Mouse (Mus musculus) heart, embryonic 10.5 days (tissue): Measurements from ENCODE around the gene Ecm2. TPM values are rescaled to one million over a fixed set of nuclear protein-coding genes. Genes with fewer than 3 reads are reported as not detected.

Source experiments
- DNase-seq: peaks from one replicate; pipeline ENCODE4 v3.0.0-alpha.2; 2017; ENCODE audit warnings: low spot score
- H3K27ac ChIP-seq: fragments of 300-500 bp; sonication (generic); 2 replicates; pipeline ENCODE4 v1.5.1; 2016; ENCODE audit warnings: mild to moderate bottlenecking
- H3K27me3 ChIP-seq: fragments of 300-500 bp; sonication (generic); 2 replicates; pipeline ENCODE4 v1.6.1; 2016; ENCODE audit warnings: mild to moderate bottlenecking; ENCODE audit not compliant: poor library complexity, insufficient read depth, severe bottlenecking
- H3K36me3 ChIP-seq: fragments of 300-500 bp; sonication (generic); 2 replicates; pipeline ENCODE4 v1.6.1; 2016; ENCODE audit warnings: mild to moderate bottlenecking, moderate library complexity
- H3K4me1 ChIP-seq: fragments of 300-500 bp; sonication (generic); 2 replicates; pipeline ENCODE4 v1.6.1; 2016; ENCODE audit warnings: mild to moderate bottlenecking
- H3K4me3 ChIP-seq: fragments of 300-500 bp; sonication (generic); 2 replicates; pipeline ENCODE4 v1.5.1; 2016; ENCODE audit warnings: mild to moderate bottlenecking, moderate library complexity
- H3K9me3 ChIP-seq: fragments of 300-500 bp; sonication (generic); 2 replicates; pipeline ENCODE4 v1.6.1; 2016; ENCODE audit warnings: mild to moderate bottlenecking, moderate library complexity
- WGBS: fragments of 180-500 bp; shearing (Covaris S2); methylation state at CpG from one replicate; pipeline ENCODE4 v1.1.7; 2016; 5-methylcytosine and 5-hydroxymethylcytosine counted together
- polyA plus RNA-seq: library from polyadenylated mRNA; unstranded; fragments of >200 nt; fragmentation: Nextera tagmentation; extraction: Ambion mirVana; gene quantifications from 2 replicates; pipeline ENCODE4 v1.2.1, GENCODE M21; 2016

Ecm2 gene
- polyA plus RNA-seq, result 0.63 and 0.84 TPM in 2 replicates

DNA sequence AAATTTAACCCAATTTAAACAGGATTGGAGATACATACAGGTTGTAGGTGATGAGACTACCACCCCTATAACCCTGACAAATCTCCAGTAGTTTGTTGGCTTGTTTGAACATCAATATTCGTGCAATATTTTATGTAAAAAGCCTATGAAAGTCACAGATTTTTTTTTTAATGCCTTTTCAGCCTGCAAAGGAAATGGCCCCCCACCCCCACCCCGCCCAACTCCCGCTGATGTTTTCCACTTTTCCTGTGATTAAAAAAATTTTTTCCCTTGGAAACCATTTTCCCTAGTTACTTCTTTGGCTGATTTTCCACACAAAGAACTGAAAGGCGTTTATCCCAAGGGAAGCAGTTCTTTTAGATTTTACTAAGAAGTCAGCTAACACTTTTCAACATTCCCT, at the start of gene Ecm2:
Ecm2 (plus strand) TSS at position 301 of the 400 bp plus-strand sequence.
- Histone ChIP-seq H3K9me3 (no peaks in the 10 kb centered on the region), H3K27ac (no peak within 1 kb of the TSS), H3K4me3 (no peak within 1 kb of the TSS), H3K36me3 (no peaks in the 10 kb centered on the region), H3K27me3 (no peaks in the 10 kb centered on the region), H3K4me1 (no peaks in the 10 kb centered on the region)
- 72% methylated on average over 4 of the region's 4 CpGs for WGBS
- DNase-seq, result no peak

DNA sequence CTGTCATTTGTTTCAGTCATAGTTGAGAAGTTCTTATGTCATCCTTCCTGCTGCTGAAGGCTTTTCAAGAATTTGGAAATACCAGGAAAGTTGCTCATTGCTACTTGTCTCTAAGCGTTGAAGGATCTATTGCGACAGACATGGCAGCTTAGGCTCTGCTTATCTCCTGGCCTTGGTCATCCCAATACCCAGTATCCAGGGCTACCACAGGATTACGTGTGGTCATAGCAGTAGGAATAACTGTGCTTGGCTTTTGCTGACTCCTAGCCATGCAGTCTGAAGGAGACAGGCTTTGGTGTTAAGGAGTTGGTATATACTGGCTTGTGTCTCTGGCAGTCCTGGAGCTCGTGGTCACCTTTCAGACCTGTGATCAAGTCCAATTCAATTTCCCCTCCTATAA, 44.3 kb upstream of the Ecm2 start:
- Histone ChIP-seq H3K4me1 (no peaks in the 10 kb centered on the region), H3K27ac (no peak overlapping the region), H3K36me3 (peaks cover 55% of the 10 kb centered on the region), H3K4me3 (no peak overlapping the region), H3K9me3 (no peaks in the 10 kb centered on the region), H3K27me3 (no peaks in the 10 kb centered on the region)
- 90% methylated on average over 4 of the region's 4 CpGs for WGBS
- DNase-seq, result no peak

DNA sequence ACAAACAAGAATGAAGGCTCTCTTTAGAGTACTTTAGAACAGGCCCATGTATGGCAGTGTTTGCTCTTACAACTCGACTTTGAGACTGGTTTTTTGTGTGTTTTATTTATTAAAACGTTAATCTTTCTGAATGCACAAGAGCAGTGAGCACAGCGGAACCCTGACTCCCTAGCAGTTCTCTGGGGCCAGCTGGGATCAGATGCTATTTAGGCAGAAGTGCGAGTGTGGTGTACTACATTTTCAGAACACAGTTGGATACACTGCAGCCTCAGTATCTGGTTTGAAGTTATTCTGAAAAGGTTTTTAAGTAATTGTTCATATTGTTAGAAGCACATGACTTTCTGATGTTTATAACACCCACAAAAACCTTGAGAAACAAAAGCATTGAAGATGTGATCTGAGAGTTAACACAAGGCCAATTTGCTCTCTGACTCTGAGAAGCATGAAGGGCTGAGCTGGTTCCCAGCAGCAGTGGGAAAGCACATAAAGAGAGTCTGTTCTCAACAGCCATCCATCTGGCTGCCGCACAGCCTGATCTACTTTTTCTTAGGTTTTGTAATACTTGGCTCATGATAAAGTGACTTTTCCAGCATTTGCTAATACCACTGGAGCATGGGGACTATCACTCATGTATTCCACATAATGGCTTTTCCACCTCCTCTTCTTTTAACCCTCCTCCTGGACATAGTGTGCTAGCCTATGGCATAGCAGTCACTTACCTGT, 43.8 kb upstream of the Ecm2 start:
- peaks cover 58% of the 10 kb centered on the region for H3K36me3 ChIP-seq
- no peaks in the 10 kb centered on the region for H3K4me1 ChIP-seq
- no peaks in the 10 kb centered on the region for H3K27me3 ChIP-seq
- no peak overlapping the region for H3K27ac ChIP-seq
- no peak for DNase-seq
- WGBS, result 81% methylated on average over 5 of the region's 5 CpGs
- H3K9me3 ChIP-seq, result no peaks in the 10 kb centered on the region
- H3K4me3 ChIP-seq, result no peak overlapping the region

DNA sequence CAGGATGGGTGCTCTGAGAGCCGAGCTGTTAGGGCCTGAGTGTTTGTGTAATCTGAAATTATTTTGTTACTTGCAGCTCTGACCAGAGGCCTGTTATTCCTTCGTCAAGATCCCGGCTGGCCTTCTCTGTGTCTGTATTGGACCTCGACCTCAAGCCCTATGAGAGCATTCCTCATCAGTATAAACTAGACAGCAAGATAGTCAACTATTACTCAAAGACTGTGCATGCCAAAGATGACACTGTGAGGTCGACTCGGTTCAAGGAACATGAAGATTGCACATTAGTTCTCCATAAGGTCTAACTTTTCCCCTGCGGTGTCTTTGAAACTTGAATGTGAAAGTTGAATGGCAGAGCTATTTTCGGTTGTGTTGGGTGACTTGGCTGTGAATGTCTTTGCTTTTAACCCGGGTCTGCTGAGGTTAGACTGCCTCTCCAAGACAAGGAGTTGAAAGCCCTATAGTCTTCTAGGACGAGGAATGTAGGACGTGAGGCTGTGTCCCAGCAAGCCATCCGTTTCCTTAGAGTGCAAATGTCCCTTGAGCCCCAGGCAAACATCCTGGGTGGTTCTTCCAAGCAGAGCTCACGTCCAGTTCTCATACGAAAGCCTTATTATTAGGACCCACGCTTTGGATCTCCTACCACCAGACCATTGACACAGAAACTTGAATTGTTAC, 43.0 kb upstream of the Ecm2 start:
- DNase-seq, result no peak
- Histone ChIP-seq H3K36me3 (peaks cover 58% of the 10 kb centered on the region), H3K27ac (no peak overlapping the region), H3K27me3 (no peaks in the 10 kb centered on the region), H3K4me3 (no peak overlapping the region), H3K4me1 (no peaks in the 10 kb centered on the region), H3K9me3 (no peaks in the 10 kb centered on the region)
- 85% methylated on average over 15 of the region's 15 CpGs for WGBS

DNA sequence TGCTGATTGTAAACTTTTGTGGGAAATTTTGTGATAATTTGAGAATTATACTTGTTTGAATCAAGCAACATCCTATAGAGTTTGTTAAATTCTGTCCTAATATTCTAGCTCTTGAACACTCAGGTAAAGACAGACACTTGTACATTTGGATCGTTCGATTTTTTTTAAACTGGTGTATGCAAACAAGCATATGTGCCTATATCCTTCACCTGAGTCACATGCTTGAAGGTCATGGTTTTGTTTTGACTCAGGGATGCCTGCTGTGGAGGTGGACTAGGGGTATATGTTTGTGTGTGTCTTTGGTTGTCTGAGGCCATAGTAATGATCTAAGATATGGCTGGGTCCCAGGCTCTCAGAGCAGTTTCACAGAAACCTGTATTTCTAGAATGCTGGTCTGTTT, 41.7 kb upstream of the Ecm2 start:
- Histone ChIP-seq H3K27me3 (no peaks in the 10 kb centered on the region), H3K9me3 (no peaks in the 10 kb centered on the region), H3K4me1 (no peaks in the 10 kb centered on the region), H3K36me3 (peaks cover 53% of the 10 kb centered on the region), H3K27ac (no peak overlapping the region), H3K4me3 (no peak overlapping the region)
- DNase-seq, result no peak
- 94% methylated on average over 2 of the region's 2 CpGs for WGBS

DNA sequence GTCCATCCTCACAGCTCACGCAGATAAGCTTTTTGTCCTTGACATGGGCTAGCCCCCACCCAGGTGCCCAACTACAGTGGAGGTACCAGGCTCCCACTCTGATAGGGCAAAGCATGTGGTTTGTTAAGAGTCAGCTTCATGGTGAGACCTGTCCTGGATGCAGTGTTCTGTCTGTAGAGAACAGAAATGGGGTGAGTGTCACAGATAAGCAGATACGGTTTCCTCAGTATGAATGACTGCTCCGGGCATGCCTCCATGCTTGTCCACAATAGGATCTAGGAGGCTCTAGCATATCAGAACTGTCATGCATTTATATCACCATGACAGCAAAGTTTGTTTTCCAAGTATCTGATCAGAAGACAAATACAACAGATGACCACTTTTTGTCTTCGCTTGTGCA, 38.7 kb upstream of the Ecm2 start:
- no peaks in the 10 kb centered on the region for H3K9me3 ChIP-seq
- peaks cover 45% of the 10 kb centered on the region for H3K36me3 ChIP-seq
- H3K27ac ChIP-seq, result no peak overlapping the region
- DNase-seq, result no peak
- WGBS, result 82% methylated on average over 4 of the region's 4 CpGs
- no peaks in the 10 kb centered on the region for H3K4me1 ChIP-seq
- H3K27me3 ChIP-seq, result no peaks in the 10 kb centered on the region
- no peak overlapping the region for H3K4me3 ChIP-seq

DNA sequence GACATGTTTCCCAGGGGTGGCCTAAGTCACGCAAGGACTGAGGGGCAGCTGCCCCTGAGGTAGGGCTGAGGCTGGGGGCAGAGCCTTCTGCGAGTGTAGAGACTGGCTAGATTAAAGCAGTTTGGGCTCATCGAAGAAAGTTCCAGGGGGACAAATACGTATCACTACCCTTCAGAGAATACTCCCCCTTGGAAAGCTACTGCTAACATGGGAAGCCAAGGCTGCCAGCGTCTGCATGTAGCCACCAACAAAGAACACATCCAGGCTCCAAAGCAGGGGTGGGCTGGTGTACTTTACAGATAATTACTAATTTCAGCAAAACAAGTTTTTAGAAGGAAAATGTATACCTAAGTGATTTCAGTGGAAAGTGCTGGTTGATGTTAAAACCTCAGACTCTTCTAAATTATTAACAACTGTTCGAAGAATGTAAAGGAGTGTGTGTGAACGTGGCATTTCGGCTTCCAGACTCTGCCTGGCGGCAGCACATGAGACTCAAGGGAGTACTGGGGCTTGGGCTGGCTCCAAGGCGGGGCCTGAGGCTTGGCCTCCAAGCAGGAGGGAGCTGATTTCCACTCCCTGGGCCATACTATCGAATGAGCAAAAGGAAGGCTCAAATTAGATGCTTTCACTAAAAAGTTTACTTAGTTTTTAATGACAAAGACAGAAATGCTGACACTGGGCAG, 38.1 kb upstream of the Ecm2 start:
- WGBS, result 79% methylated on average over 11 of the region's 11 CpGs
- Histone ChIP-seq H3K27me3 (no peaks in the 10 kb centered on the region), H3K4me3 (no peak overlapping the region), H3K36me3 (peaks cover 38% of the 10 kb centered on the region), H3K9me3 (no peaks in the 10 kb centered on the region), H3K4me1 (no peaks in the 10 kb centered on the region), H3K27ac (no peak overlapping the region)
- no peak for DNase-seq

DNA sequence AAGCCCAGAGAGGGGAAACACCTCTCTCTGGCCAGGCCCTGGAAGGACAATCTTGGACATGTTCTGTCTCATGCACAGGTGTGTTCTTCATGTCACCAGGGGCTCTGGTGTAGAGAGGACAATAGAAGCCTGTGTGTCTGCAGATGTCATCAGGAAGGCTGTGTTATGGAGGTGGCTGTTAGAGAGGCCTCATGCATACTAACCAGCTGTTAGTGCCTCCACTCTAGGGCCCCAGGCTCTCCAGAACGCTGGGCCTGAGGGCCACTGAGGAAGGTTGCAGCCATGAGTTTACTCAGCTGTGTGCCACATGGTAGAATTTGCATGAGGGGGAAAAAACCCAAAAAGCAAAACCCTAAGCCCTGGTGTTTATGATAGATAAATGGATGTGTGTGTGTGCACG, 37.0 kb upstream of the Ecm2 start:
- DNase-seq, result no peak
- Histone ChIP-seq H3K4me1 (no peaks in the 10 kb centered on the region), H3K4me3 (no peak overlapping the region), H3K27me3 (no peaks in the 10 kb centered on the region), H3K27ac (no peak overlapping the region), H3K36me3 (peaks cover 27% of the 10 kb centered on the region), H3K9me3 (no peaks in the 10 kb centered on the region)
- WGBS, result 83% methylated on average over 2 of the region's 2 CpGs

DNA sequence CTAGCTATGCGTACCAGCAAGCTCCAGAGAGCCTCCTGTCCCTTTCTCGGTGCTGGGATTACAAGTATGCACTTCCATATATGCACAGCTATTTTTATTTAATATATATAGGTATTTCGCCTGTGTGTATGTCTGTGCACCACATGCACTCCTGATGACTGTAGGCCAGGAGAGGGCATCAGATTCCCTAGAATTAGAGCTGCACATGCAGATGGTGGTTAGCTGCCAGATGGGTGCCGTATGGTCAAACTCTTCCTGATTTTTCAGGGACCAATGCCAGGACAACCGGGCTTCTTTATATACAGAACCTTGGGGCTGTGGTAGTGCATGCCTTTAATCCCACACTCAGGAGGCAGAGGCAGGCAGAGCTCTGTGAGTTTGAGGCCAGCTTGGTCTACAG, 35.6 kb upstream of the Ecm2 start:
- no peak overlapping the region for H3K4me3 ChIP-seq
- 88% methylated on average over 5 of the region's 5 CpGs for WGBS
- no peaks in the 10 kb centered on the region for H3K27me3 ChIP-seq

DNA sequence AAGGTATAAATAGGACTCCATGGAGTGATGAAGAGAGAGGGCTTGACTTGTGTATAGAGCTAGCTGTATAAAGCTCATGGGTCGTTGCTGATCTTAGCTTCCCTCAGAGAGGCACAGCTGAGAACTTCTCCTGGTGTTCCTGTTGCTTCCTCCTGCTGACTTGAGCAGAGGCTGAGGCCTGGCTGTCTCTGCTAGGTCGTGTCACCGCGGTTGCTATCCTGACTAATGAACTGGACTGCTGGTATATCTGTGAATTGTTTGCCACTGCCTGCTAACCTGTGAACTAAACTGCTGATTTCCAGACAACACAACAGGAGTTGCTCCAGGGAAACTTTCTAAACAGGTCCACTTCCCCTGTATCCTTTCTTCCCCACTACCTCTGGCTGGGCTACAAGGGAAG, 34.3 kb upstream of the Ecm2 start:
- Histone ChIP-seq H3K9me3 (no peaks in the 10 kb centered on the region), H3K4me3 (no peak overlapping the region), H3K4me1 (no peaks in the 10 kb centered on the region), H3K27ac (no peak overlapping the region), H3K36me3 (peaks cover 3% of the 10 kb centered on the region; the same call in 1 of the 2 replicates), H3K27me3 (no peaks in the 10 kb centered on the region)
- no peak for DNase-seq
- 80% methylated on average over 4 of the region's 4 CpGs for WGBS

More for the DNA sequence above, 35.6 kb upstream of the Ecm2 start:
- DNase-seq, result no peak
- H3K9me3 ChIP-seq, result no peaks in the 10 kb centered on the region
- no peaks in the 10 kb centered on the region for H3K4me1 ChIP-seq
- peaks cover 16% of the 10 kb centered on the region for H3K36me3 ChIP-seq
- no peak overlapping the region for H3K27ac ChIP-seq

DNA sequence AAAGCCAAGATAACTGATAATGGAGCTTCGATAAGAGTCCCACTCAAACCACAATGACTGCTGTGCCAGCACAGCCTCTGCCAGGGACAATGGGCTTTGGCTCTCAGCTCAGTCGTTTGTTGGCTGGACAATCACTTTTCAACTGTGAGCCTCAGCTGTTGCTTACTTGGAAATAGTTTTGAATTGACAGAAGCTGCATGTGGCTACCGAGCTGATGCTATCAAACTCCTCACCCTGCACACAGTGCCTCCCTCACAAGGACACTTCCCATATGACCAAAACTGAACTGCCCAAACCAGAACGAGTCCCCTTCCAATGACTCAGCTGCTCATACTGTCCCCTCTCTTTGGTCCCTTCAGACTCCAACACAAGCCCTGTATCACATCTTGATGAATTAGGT, 33.8 kb upstream of the Ecm2 start:
- 80% methylated on average over 4 of the region's 4 CpGs for WGBS
- no peak for DNase-seq
- Histone ChIP-seq H3K4me3 (no peak overlapping the region), H3K36me3 (no peaks in the 10 kb centered on the region), H3K4me1 (no peaks in the 10 kb centered on the region), H3K27me3 (no peaks in the 10 kb centered on the region), H3K27ac (no peak overlapping the region), H3K9me3 (no peaks in the 10 kb centered on the region)

DNA sequence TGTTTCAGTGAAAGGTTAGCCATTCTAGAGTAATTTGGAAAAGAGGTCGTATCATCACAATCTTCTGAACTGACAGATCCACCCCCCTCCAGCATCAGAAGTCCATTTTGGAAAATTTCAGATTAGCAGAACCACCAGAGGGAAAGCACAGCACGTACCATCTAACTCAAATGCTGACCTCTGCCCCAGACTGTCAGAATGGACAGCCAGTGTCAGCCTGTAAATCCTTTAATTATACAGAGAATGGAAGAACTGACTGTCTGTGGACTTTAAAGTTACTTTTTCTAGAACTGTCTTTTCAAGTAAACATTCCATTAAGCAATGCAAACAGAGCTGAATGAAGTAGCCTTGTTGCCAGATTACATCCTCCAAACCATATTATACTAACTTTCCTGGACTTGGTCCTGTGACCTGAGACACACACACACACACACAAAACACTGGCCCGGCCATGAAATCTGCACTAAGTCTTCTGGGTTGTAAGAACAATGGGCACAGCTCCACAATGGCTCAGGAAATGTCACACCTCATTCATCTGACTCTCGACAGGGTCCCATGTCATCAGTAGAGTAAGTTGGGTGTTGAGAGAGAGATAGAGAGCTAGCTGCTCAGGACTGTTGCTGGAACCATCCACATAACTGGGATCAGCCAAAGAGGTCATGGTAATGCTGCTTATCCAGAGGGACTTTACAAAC, 32.5 kb upstream of the Ecm2 start:
- WGBS, result 75% methylated on average over 4 of the region's 4 CpGs

DNA sequence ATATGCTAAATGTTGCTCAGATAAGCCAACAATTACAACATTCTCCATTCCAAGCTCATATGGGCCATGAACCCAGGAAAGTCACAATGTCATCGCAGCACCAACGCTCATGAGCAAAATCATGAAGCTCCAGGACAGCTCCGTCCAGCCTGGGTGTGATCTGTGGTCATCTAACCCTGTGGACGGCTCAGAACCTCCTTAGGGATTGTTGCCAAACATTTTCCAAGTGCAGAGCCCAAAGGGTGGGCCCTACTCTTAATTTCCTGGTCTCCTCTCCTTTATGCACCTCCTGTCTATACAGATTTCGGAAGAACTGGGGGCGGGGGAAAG, 32.0 kb upstream of the Ecm2 start:
- no peaks in the 10 kb centered on the region for H3K36me3 ChIP-seq
- peak; percentile 58 for DNase-seq
- H3K27me3 ChIP-seq, result no peaks in the 10 kb centered on the region
- H3K4me3 ChIP-seq, result no peak overlapping the region
- no peaks in the 10 kb centered on the region for H3K9me3 ChIP-seq
- 95% methylated on average over 6 of the region's 6 CpGs for WGBS
- H3K27ac ChIP-seq, result no peak overlapping the region
- no peaks in the 10 kb centered on the region for H3K4me1 ChIP-seq

More for the DNA sequence above, 32.5 kb upstream of the Ecm2 start:
- peak; percentile 68 for DNase-seq
- Histone ChIP-seq H3K4me1 (no peaks in the 10 kb centered on the region), H3K27me3 (no peaks in the 10 kb centered on the region), H3K9me3 (no peaks in the 10 kb centered on the region), H3K36me3 (no peaks in the 10 kb centered on the region), H3K4me3 (no peak overlapping the region), H3K27ac (no peak overlapping the region)
